Mouse (Mus musculus): ENCODE results near the gene Wdr72. TPM values are rescaled to one million over a fixed set of nuclear protein-coding genes. Genes with fewer than 3 reads are reported as not detected.

Wdr72 gene
- polyA plus RNA-seq, 1 experiment from 2014 or later: 0.36 TPM

DNA sequence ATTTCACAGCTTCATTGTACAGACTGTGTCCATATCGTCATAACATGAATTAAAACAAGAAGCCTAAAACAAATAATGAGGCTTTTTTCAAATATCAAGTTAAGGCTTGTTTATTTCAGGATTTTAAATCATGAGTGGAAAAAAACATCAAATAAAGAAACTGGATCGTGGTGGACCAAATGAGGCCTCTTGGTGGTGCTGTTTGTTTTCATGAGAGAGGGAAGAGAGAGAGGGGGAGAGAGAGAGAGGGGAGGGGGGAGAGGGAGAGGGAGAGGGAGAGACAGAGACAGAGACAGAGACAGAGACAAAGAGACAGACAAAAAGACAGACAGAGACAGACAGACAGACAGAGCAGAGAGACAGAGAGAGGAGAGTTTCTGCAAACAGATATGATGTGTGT is 32.5 kb downstream of the Wdr72 start:
- WGBS: 63% methylated on average over 2 of the region's 2 CpGs
- DNase-seq (ENCODE audit: low spot score): no peak
- no peaks in the 10 kb centered on the region for H3K4me1 ChIP-seq
- no peaks in the 10 kb centered on the region for H3K9me3 ChIP-seq
- no peaks in the 10 kb centered on the region for H3K36me3 ChIP-seq (replicated peaks)
- H3K4me3 ChIP-seq: no peak overlapping the region
- no peak overlapping the region for H3K27ac ChIP-seq (replicated peaks)
- no peaks in the 10 kb centered on the region for H3K27me3 ChIP-seq (replicated peaks; ENCODE audit: low read depth, poor library complexity, severe bottlenecking)

DNA sequence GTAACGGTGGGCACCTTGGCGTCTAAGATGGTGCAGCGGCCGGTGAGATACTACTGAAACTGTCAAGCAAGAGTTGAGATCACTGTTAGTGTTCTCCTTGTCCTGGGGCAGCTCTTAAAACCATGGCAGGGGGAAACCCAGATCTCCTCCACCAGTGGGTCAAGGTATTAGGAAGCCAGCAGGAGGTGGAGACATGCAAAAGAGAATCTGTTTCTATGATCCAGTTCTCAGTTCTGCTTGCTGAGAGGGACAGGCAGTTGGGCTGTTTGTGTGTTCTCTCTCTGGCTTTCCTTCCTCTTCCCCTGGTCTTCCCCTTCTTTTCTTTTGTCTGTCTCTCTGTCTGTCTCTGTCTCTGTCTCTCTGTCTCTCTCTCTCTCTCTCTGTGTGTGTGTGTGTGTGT is 35.0 kb downstream of the Wdr72 start:
- Histone ChIP-seq H3K4me3 (no peak overlapping the region), H3K36me3 (replicated peaks) (no peaks in the 10 kb centered on the region), H3K4me1 (no peaks in the 10 kb centered on the region), H3K27me3 (replicated peaks; ENCODE audit: low read depth, poor library complexity, severe bottlenecking) (no peaks in the 10 kb centered on the region), H3K27ac (replicated peaks) (no peak overlapping the region), H3K9me3 (no peaks in the 10 kb centered on the region)
- no peak for DNase-seq (ENCODE audit: low spot score)
- 95% methylated on average over 4 of the region's 4 CpGs for WGBS

DNA sequence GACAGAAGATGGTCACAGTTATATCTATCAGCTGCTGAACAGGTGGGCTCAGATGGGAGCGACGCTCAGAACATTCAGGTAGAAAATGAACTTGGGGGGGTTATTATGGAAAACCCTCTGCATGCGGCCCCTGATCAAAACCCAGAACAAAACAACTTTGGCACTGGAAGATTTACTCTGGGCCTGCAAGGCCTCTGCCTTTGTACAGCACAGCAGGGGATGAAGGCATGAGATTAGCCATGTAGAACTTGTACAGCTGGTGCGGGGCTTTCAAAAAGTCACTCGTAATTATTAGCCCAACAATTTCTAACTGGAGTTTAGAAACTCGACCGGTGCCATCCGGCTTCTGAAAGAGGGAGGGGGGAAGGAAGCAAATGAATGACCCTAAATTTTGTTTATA is 38.1 kb downstream of the Wdr72 start:
- 66% methylated on average over 8 of the region's 8 CpGs for WGBS
- Histone ChIP-seq H3K9me3 (no peaks in the 10 kb centered on the region), H3K36me3 (replicated peaks) (no peaks in the 10 kb centered on the region), H3K4me3 (no peak overlapping the region), H3K4me1 (no peaks in the 10 kb centered on the region), H3K27ac (replicated peaks) (no peak overlapping the region), H3K27me3 (replicated peaks; ENCODE audit: low read depth, poor library complexity, severe bottlenecking) (no peaks in the 10 kb centered on the region)
- DNase-seq (ENCODE audit: low spot score): no peak

DNA sequence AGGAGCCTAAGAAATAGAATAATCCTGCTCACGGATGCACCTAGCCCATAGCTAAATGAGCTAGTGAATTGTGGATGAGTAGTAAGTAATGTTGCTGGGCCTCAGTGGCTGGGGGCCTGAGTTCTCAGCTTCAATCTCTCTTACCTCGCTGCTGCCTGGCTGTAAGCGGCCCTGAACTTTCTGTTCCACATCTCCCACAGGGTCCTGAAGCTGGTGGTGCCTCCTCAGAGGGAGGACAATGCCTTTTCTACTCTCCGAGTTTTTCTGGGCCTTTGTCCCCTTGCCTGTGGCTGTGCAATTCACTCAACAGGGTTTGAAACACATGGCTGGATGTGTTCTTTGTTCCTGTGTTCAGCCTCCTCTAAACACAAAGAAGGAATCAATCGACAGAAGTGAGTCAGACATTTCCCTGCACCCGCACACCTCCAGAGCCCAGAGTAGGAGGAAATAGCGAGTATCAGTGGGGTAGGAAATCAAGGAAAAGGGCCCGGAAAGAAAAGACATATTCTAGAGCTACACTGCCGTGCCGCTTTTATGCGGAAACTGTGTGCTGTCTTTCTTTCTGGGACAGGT is 50.3 kb downstream of the Wdr72 start:
- no peak for DNase-seq (ENCODE audit: low spot score)
- Histone ChIP-seq H3K4me3 (no peak overlapping the region), H3K36me3 (replicated peaks) (no peaks in the 10 kb centered on the region), H3K27me3 (replicated peaks; ENCODE audit: low read depth, poor library complexity, severe bottlenecking) (no peaks in the 10 kb centered on the region), H3K9me3 (no peaks in the 10 kb centered on the region), H3K27ac (replicated peaks) (peak overlapping the region; percentile 48), H3K4me1 (peaks cover 21% of the 10 kb centered on the region)
- WGBS: 73% methylated on average over 11 of the region's 11 CpGs

DNA sequence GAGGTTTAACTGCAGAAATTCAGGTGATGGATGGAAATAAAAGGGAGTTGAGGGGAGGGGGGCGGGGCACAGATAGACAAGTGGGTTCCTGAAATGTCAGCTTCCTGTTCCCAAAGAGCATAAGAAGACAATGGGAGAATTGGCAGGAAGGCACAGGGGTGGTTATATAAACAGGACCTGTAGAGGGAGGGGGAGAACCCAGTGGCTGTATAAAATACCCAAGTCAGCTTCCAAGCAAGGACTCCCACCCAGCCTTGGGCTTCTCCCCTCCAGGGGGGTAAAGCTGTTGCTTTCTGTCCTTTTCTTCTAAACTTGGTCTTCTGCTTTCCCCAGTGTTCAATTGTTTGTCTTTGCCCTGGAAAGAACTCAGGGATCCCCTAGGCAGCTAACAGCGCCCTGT is 55.5 kb downstream of the Wdr72 start:
- Histone ChIP-seq H3K4me3 (no peak overlapping the region), H3K4me1 (peaks cover 30% of the 10 kb centered on the region), H3K9me3 (no peaks in the 10 kb centered on the region), H3K36me3 (replicated peaks) (no peaks in the 10 kb centered on the region), H3K27ac (replicated peaks) (no peak overlapping the region), H3K27me3 (replicated peaks; ENCODE audit: low read depth, poor library complexity, severe bottlenecking) (no peaks in the 10 kb centered on the region)
- WGBS: 83% methylated on average over 2 of the region's 2 CpGs
- no peak for DNase-seq (ENCODE audit: low spot score)

DNA sequence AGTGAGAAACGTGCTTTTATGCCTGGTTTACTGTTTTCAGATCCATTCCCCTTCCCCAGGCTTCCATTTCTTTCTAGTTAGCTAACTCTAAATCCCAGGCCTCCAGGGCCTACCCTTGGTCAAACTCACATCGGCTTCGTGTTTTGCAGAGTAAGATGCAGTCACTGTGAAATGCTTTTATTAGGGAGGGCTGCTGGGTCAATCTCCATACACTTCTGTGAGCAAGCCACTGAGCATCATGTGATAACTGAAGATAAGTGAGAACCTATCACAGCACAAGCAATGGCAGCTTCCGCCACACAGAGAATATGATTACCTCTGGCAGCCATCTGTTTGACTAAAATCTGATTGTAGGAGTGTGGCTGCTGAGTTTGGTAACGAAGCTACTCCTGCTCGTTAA is 59.7 kb downstream of the Wdr72 start:
- Histone ChIP-seq H3K27ac (replicated peaks) (no peak overlapping the region), H3K9me3 (no peaks in the 10 kb centered on the region), H3K36me3 (replicated peaks) (no peaks in the 10 kb centered on the region), H3K27me3 (replicated peaks; ENCODE audit: low read depth, poor library complexity, severe bottlenecking) (no peaks in the 10 kb centered on the region), H3K4me1 (peaks cover 14% of the 10 kb centered on the region), H3K4me3 (no peak overlapping the region)
- 62% methylated on average over 6 of the region's 6 CpGs for WGBS
- no peak for DNase-seq (ENCODE audit: low spot score)

DNA sequence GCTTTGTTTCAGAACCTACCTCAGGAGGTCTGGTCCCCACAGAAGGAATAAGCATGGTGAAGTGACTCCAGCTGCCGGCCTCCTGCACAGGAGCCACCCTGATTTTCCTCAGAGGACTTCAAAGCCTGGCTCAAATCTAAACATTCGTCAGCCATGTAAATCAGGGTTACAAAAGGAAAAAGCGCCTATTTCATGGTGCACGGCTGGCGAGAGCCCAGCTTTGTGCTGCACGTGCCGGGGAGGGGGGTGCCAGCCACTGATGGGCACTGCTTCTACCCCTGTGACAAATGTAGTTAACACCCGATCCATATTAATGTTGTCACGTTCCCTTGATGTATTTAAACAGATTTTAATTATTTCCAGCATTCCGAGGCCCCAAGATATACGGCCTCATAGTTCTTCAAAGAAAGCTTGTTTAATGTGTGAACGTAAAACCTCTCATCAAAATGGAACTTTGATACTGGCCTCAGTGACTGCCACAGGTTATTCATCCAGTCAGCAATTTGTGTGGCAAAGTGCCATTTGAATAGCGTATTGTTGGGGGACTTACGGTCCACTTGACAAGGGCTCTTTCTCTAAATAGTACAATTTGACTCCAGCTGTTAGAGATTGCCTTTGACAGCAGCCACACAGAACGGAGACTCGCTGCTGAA is 76.7 kb downstream of the Wdr72 start:
- DNase-seq (ENCODE audit: low spot score): peak; percentile 34
- Histone ChIP-seq H3K9me3 (no peaks in the 10 kb centered on the region), H3K4me3 (peak overlapping the region; percentile 36; the same call in 1 of the 2 replicates), H3K4me1 (peaks cover 15% of the 10 kb centered on the region), H3K36me3 (replicated peaks) (no peaks in the 10 kb centered on the region), H3K27ac (replicated peaks) (no peak overlapping the region), H3K27me3 (replicated peaks; ENCODE audit: low read depth, poor library complexity, severe bottlenecking) (peaks cover 46% of the 10 kb centered on the region)
- WGBS: 25% methylated on average over 16 of the region's 16 CpGs

DNA sequence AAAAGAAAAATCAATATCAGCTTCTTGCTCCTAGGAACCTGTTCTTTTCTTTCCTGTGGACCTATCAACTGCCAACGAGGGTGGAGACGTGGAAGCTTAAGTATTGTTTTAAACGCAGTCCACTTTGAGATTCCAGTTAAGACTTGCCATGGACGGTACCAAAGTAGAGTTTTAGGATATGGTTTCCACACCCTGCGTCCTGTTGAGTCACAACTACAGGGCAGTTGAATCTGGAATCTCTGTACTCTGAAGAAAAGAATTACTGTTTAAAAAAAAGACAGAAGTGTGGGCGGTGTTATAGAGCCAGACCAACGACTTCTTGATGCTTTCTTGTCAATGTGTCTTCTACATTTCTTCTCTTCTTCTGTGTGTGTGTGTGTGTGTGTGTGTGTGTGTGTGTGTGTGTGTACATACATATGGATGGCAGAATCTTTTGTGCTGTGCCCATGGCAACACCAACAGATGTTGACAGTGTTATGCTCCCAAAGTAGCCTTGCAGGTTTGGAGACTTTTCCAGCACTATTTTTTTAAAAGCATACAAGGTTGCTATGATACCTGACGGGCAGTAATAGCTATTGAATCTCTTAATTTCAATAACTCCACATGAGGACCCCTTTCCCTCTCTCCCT is 77.4 kb downstream of the Wdr72 start:
- H3K36me3 ChIP-seq (replicated peaks): no peaks in the 10 kb centered on the region
- peaks cover 15% of the 10 kb centered on the region for H3K4me1 ChIP-seq
- H3K27ac ChIP-seq (replicated peaks): no peak overlapping the region
- no peak for DNase-seq (ENCODE audit: low spot score)
- 58% methylated on average over 8 of the region's 8 CpGs for WGBS
- H3K4me3 ChIP-seq: 0 out of 2 replicates have a peak overlapping the region, but pooled peaks have one; percentile 36
- no peaks in the 10 kb centered on the region for H3K9me3 ChIP-seq
- H3K27me3 ChIP-seq (replicated peaks; ENCODE audit: low read depth, poor library complexity, severe bottlenecking): peaks cover 51% of the 10 kb centered on the region

DNA sequence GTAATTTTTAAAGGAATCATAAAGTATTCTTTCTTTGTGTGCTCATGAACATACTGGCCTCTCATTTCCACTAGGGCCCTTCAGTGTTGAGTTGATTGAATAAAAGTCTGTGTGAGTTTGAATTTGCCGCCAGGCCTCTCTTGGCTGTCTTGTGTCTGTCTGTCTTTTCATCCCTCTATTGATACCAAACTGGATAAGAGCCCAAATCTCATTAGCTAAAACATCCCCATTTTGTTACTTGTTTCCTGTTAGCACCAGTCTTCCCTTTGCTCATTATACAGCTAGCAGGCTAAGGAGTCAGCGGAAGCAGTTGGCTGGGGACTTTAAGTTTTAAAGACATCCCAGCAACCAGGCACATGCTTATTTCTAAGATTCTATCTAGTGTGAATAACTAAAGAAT is 84.7 kb downstream of the Wdr72 start:
- H3K36me3 ChIP-seq (replicated peaks): no peaks in the 10 kb centered on the region
- no peaks in the 10 kb centered on the region for H3K9me3 ChIP-seq
- H3K27ac ChIP-seq (replicated peaks): no peak overlapping the region
- 76% methylated on average over 2 of the region's 2 CpGs for WGBS
- H3K27me3 ChIP-seq (replicated peaks; ENCODE audit: low read depth, poor library complexity, severe bottlenecking): peaks cover 20% of the 10 kb centered on the region
- H3K4me1 ChIP-seq: no peaks in the 10 kb centered on the region
- no peak for DNase-seq (ENCODE audit: low spot score)
- no peak overlapping the region for H3K4me3 ChIP-seq

DNA sequence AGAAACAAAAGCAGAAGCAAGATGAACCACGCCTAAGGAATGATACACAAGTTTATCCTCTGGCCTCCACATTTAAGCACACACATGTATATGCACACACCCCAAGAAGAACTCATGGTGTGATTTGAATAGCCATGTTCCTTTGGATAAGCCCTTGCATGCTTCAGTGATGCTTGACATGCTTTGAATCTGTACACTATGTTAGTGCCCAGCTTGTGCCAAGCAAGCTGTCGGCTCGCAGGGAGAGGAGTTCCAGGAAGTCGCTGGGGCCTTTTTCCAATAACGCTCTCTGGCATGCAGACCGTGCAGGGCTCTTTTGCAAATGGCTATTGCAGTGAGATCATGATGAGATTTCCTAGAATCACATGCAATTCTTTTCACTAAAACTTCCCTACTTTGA is 118.1 kb downstream of the Wdr72 start:
- Histone ChIP-seq H3K27me3 (replicated peaks; ENCODE audit: low read depth, poor library complexity, severe bottlenecking) (no peaks in the 10 kb centered on the region), H3K36me3 (replicated peaks) (no peaks in the 10 kb centered on the region)
- WGBS: 86% methylated on average over 6 of the region's 6 CpGs

DNA sequence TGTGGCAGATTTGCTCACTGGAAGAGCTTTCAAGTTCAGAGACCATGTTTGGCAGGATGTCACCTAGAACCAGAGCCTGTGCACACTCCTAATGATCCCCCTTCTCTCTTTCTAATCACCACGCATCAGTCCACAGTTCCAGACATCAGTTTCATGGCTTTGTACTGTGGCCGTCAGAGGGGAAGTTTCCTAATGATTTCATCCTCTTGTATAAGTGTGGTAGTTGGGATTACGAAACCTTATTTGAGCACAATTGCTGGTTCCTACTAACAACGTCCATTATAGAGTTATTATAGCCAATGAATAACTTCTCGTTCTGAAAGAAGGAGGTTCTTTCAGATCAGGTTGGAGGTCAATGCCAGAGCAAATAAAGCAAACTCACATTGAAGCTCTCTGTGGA is 131.1 kb downstream of the Wdr72 start:
- Histone ChIP-seq H3K9me3 (no peaks in the 10 kb centered on the region), H3K36me3 (replicated peaks) (no peaks in the 10 kb centered on the region), H3K4me3 (no peak overlapping the region), H3K27ac (replicated peaks) (no peak overlapping the region), H3K27me3 (replicated peaks; ENCODE audit: low read depth, poor library complexity, severe bottlenecking) (no peaks in the 10 kb centered on the region), H3K4me1 (no peaks in the 10 kb centered on the region)
- DNase-seq (ENCODE audit: low spot score): no peak
- WGBS: 77% methylated on average over 5 of the region's 5 CpGs

More for the DNA sequence above, 118.1 kb downstream of the Wdr72 start:
- no peak overlapping the region for H3K27ac ChIP-seq (replicated peaks)
- H3K4me1 ChIP-seq: no peaks in the 10 kb centered on the region
- no peak for DNase-seq (ENCODE audit: low spot score)
- no peak overlapping the region for H3K4me3 ChIP-seq
- H3K9me3 ChIP-seq: no peaks in the 10 kb centered on the region

DNA sequence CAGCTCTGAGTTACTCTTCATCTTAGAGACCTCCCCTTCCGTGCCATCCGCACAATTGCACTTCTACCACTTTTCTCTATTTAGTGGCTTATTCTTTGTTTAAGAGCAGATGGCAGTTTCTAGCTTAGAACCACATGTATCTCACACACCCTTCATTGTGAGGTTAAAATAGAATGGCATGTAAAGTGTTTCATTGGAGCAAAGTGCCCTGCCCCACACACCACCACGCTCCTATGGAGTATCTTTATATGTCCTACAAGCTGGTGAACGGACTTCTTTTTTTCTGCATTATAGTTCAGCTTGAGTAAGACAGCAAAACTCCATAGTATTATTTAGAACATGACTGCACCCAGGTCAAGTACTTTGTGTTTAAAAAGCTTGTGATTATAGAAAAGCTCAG is 137.9 kb downstream of the Wdr72 start:
- WGBS: 92% methylated on average over 4 of the region's 4 CpGs
- no peak for DNase-seq (ENCODE audit: low spot score)
- H3K27me3 ChIP-seq (replicated peaks; ENCODE audit: low read depth, poor library complexity, severe bottlenecking): no peaks in the 10 kb centered on the region
- H3K4me3 ChIP-seq: no peak overlapping the region
- H3K9me3 ChIP-seq: no peaks in the 10 kb centered on the region
- H3K36me3 ChIP-seq (replicated peaks): no peaks in the 10 kb centered on the region
- H3K4me1 ChIP-seq: peaks cover 14% of the 10 kb centered on the region; the same call in 1 of the 2 replicates
- no peak overlapping the region for H3K27ac ChIP-seq (replicated peaks)

DNA sequence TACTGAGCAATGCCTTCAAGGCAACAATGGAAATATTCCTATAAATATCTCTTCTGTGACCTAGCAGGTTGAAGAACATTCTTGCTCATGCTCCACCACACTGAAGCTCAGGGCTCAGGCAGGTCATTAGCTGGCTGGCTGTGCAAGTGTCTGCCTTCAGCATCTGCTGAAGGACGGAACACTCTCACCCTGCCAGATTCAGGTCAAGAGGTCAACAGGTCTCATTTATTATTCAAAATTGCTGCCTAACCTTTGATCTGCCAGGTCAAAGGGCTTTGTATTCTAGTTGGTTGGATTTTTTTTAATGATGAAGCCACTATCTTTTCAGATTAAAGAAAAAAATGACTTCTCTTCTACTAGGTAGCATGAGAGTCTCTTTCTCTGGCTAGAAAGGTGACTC is 139.3 kb downstream of the Wdr72 start:
- DNase-seq (ENCODE audit: low spot score): no peak
- WGBS: 16% methylated on average over 1 of the region's 1 CpGs
- no peak overlapping the region for H3K4me3 ChIP-seq

More for the DNA sequence above, 139.3 kb downstream of the Wdr72 start:
- H3K9me3 ChIP-seq: no peaks in the 10 kb centered on the region
- peaks cover 14% of the 10 kb centered on the region; the same call in 1 of the 2 replicates for H3K4me1 ChIP-seq
- no peaks in the 10 kb centered on the region for H3K36me3 ChIP-seq (replicated peaks)
- H3K27me3 ChIP-seq (replicated peaks; ENCODE audit: low read depth, poor library complexity, severe bottlenecking): no peaks in the 10 kb centered on the region
- H3K27ac ChIP-seq (replicated peaks): no peak overlapping the region

Data from embryonic facial prominence, embryonic 10.5 days (tissue).